Mouse (Mus musculus): ENCODE measurements around the gene Pecam1. TPM values are rescaled to one million over a fixed set of nuclear protein-coding genes. Genes with fewer than 3 reads are reported as not detected.
"Not testable (repeated sequence)": the region's sequence is repeated elsewhere in the genome, so short reads cannot be mapped to it uniquely, and the experiment has no call there.

Pecam1 gene
- polyA plus RNA-seq, 1 experiment = 283 TPM

DNA sequence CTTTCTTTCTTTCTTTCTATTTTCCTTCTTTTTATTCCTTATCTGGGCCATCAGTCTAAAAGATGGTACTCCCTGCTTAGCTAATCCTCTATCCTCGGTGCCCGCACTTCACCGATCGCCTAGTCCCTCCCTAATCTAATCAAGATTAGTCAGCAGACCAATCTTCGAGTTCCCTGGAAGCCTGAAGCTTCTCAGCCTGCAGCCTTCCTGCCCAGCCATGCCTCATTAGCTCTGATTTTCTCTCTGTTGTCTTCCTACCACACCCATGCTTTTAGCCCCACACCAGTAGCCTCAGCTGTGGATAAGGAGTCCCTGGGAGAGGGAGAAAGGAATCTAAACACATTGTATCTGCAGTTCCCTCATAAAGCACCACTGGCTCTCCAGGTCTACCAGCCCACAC, 5.2 kb upstream of the Pecam1 start:
- WGBS = 61% methylated on average over 5 of the region's 5 CpGs
- DNase-seq = no peak
- H3K4me3 ChIP-seq (replicated peaks; ENCODE audit: extremely low read depth, low read depth, low read length) = no peak overlapping the region
- TF ChIP-seq CTCF (IDR thresholded peaks at IDR 0.05; ENCODE audit: insufficient read depth, low read length) (no peak), POLR2A (IDR thresholded peaks at IDR 0.05; ENCODE audit: borderline replicate concordance, extremely low read depth, low read depth, low read length) (no peak)
- H3K4me1 ChIP-seq (ENCODE audit: control insufficient read depth, insufficient read depth, low read length) = no peaks in the 10 kb centered on the region

DNA sequence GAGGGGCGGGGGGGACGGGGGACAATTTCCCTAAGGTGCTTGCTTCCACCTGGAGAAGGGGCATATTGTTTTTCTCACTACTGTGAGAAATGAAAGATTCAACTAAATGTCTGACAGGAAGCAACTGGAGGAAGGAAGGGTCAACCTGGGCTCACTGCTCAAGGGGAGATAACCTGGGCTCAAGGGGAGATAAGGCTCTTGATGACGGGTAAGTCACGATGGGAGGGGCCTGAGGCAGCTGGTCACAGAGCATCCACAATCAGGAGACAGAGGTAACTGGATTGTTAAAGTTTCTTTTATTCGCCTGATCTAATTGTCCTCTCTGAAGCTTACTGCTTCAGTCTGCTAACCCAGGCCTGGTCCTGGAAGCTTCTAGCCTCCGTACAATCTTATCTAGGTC, 2.9 kb upstream of the Pecam1 start:
- no peaks in the 10 kb centered on the region for H3K4me1 ChIP-seq (ENCODE audit: control insufficient read depth, insufficient read depth, low read length)
- DNase-seq = no peak
- TF ChIP-seq CTCF (IDR thresholded peaks at IDR 0.05; ENCODE audit: insufficient read depth, low read length) (no peak), POLR2A (IDR thresholded peaks at IDR 0.05; ENCODE audit: borderline replicate concordance, extremely low read depth, low read depth, low read length) (no peak)
- WGBS = 84% methylated on average over 6 of the region's 6 CpGs
- no peak overlapping the region for H3K4me3 ChIP-seq (replicated peaks; ENCODE audit: extremely low read depth, low read depth, low read length)

DNA sequence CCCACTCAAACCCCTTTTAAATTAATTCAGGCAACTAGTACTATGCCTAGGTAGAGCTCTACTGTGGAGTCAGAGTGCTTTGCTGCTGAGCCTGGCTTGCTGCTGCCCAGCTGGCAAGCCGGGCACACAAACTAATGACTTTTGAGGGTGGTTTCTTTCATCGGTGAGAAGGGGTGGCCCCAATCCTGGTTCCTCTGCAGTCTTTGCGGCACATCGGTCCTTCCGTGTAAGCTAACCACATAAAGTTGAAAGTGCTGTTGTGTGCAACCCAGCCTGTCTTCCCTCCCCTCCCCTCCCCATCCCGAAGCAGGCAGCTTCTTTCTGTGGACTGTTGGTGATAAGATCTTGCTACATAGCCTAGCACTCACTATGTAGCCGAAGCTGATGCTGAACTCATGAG, 1.7 kb upstream of the Pecam1 start:
- 61% methylated on average over 7 of the region's 7 CpGs for WGBS
- no peak for DNase-seq
- H3K4me3 ChIP-seq (replicated peaks; ENCODE audit: extremely low read depth, low read depth, low read length) = no peak overlapping the region
- TF ChIP-seq CTCF (IDR thresholded peaks at IDR 0.05; ENCODE audit: insufficient read depth, low read length) (no peak), POLR2A (IDR thresholded peaks at IDR 0.05; ENCODE audit: borderline replicate concordance, extremely low read depth, low read depth, low read length) (peak; percentile 9; the same call in 1 of the 2 replicates)
- H3K4me1 ChIP-seq (ENCODE audit: control insufficient read depth, insufficient read depth, low read length) = no peaks in the 10 kb centered on the region

DNA sequence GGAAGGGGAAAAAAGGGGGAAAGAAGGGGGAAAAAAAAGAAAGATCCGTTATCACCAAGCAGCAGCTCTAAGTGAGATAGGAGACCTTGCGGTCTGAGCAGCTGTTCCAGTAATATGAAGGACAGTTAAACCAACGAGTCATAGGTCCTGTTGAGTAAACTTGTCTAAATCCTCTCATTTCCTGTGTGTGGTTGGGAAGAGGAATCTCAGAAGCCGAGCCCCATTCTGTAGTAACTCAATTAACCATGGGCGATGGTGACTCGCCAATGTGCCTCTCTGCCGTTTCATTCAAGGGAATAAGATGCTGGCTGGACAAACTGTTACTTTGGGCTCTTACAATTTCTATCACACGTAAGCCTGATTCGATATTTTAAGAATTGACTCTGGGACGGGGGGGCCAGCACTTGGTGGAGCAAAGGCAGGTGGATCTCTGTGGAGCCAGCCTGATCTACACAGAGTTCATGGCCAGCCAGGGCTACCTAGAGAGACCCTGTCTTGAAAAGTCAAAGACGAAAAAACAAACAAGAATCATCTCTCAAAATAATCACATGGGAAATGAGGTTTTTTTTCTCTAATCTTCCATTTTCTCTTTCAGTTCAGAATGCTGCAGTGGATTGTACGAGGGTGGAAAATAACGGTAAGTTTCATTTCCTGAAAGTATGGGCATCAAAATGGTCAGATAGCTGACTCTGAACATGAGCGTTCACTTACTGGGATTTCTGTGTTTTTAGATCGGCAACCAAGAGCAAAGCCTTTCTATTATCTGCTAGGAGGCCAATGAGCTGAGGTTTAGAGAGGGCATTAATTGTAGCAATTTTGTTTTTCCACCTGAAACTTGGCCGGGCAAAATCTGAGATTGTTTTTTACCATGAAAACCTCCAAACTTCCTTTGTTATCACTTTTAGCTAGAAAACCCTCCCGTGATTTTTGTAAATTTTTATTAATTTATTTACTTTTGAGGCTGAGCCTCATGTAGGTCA, 901 bp upstream of the Pecam1 start, which contains the start of gene Milr1:
TSS of gene Milr1 (plus strand) at position 188 of the 980 bp plus-strand sequence.
- peak within 1 kb of the TSS; percentile 26 for H3K4me3 ChIP-seq (replicated peaks; ENCODE audit: extremely low read depth, low read depth, low read length)
- no peak for DNase-seq
- no peaks in the 10 kb centered on the region for H3K4me1 ChIP-seq (ENCODE audit: control insufficient read depth, insufficient read depth, low read length)
- no peak for TF ChIP-seq POLR2A (IDR thresholded peaks at IDR 0.05; ENCODE audit: borderline replicate concordance, extremely low read depth, low read depth, low read length)
- no peak for TF ChIP-seq CTCF (IDR thresholded peaks at IDR 0.05; ENCODE audit: insufficient read depth, low read length)
- WGBS = 68% methylated on average over 17 of the region's 17 CpGs

DNA sequence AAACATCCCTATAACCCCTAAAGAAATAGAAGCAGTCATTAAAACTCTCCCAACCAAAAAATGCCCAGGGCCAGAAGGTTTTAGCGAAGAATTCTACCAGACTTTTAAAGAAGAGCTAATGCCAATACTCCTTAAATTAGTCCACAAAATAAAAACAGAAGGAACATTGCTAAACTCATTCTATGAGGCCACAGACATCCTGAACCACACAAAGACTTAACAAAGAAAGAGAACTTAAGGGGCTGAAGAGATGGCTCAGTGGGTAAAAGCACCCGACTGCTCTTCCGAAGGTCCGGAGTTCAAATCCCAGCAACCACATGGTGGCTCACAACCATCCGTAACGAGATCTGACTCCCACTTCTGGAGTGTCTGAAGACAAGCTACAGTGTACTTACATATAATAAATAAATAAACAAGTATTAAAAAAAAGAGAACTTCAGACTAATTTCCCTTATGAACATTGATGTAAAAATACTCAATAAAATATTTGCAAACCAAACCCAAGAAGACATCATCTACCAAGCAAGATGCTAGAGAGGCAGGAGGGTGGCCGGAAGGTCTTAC, 789 bp downstream of the Pecam1 start:
- 81% methylated on average over 7 of the region's 7 CpGs for WGBS

DNA sequence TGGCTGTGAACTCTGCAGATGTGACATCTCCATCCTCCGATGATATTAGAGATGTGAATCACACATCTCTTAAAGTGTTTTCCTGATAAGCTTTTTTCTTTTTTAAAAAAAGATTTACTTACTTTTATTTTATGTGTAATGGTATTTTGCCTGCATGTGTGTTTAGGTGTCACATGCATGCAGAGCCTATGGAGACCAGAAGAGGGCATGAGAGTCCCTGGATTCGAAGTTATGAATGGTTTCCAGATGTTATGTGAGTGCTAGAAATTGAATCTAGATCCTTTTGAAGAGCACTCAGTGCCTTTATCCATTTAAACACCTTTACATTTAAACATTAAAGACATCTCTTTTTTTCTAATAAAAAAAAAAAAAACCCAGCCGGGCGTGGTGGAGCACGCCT, 5.5 kb downstream of the Pecam1 start:
- WGBS = 90% methylated on average over 5 of the region's 5 CpGs
- no peaks in the 10 kb centered on the region for H3K4me1 ChIP-seq (ENCODE audit: control insufficient read depth, insufficient read depth, low read length)
- no peak for TF ChIP-seq POLR2A (IDR thresholded peaks at IDR 0.05; ENCODE audit: borderline replicate concordance, extremely low read depth, low read depth, low read length)
- TF ChIP-seq CTCF (IDR thresholded peaks at IDR 0.05; ENCODE audit: insufficient read depth, low read length) = 0 out of 2 replicates have a peak, but pooled peaks have one; percentile 8
- no peak for DNase-seq
- H3K4me3 ChIP-seq (replicated peaks; ENCODE audit: extremely low read depth, low read depth, low read length) = no peak overlapping the region

More for the DNA sequence above, 789 bp downstream of the Pecam1 start:
- not testable (repeated sequence) for H3K4me3 ChIP-seq (replicated peaks; ENCODE audit: extremely low read depth, low read depth, low read length); H3K4me1 ChIP-seq (ENCODE audit: control insufficient read depth, insufficient read depth, low read length); DNase-seq

DNA sequence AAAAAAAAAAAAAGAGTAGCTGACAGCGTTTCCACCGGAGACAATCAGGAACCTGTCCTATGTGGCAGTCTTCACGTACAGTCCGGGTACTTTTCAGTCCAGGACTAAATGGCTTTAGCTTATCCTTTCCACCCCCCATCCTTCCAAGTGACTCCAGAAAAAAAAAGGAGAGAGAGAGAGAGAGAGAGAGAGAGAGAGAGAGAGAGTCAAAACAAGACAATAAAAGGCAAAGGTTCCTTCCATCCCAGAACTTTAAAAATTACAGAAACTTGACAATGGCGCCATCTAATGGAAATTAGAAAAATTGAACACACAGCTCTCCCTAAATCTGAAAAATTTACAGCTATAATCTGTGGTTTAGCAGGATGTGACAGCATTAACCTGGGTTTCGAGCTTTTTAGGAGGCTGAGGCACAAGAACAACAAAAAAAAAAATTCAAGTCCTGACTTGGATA, 8.0 kb downstream of the Pecam1 start:
- H3K4me1 ChIP-seq (ENCODE audit: control insufficient read depth, insufficient read depth, low read length) = no peaks in the 10 kb centered on the region
- no peak for TF ChIP-seq CTCF (IDR thresholded peaks at IDR 0.05; ENCODE audit: insufficient read depth, low read length)
- no peak for TF ChIP-seq POLR2A (IDR thresholded peaks at IDR 0.05; ENCODE audit: borderline replicate concordance, extremely low read depth, low read depth, low read length)
- WGBS = 29% methylated on average over 6 of the region's 6 CpGs
- H3K4me3 ChIP-seq (replicated peaks; ENCODE audit: extremely low read depth, low read depth, low read length) = no peak overlapping the region
- no peak for DNase-seq

DNA sequence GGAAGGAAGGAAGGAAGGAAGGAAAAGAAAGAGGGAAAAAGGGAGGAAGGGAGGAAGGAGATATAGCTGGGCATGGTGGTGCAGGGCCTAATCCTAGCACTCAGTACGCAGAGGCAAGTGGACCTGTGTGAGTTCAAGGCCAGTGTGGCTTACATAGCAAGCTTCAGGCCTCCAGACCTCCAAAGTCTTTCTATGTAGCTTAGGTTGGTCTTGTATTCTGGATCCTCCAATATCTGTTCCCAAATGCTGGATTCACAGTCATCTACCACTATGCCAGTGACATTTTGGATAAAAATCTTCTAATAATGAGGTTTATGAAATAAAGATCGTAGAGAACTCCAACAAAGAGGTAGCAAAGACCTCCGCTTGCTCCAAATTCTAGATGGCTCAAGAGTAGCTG, 8.6 kb downstream of the Pecam1 start:
- no peak for TF ChIP-seq CTCF (IDR thresholded peaks at IDR 0.05; ENCODE audit: insufficient read depth, low read length)
- TF ChIP-seq POLR2A (IDR thresholded peaks at IDR 0.05; ENCODE audit: borderline replicate concordance, extremely low read depth, low read depth, low read length) = no peak
- no peaks in the 10 kb centered on the region for H3K4me1 ChIP-seq (ENCODE audit: control insufficient read depth, insufficient read depth, low read length)
- 93% methylated on average over 3 of the region's 3 CpGs for WGBS
- H3K4me3 ChIP-seq (replicated peaks; ENCODE audit: extremely low read depth, low read depth, low read length) = no peak overlapping the region
- no peak for DNase-seq

DNA sequence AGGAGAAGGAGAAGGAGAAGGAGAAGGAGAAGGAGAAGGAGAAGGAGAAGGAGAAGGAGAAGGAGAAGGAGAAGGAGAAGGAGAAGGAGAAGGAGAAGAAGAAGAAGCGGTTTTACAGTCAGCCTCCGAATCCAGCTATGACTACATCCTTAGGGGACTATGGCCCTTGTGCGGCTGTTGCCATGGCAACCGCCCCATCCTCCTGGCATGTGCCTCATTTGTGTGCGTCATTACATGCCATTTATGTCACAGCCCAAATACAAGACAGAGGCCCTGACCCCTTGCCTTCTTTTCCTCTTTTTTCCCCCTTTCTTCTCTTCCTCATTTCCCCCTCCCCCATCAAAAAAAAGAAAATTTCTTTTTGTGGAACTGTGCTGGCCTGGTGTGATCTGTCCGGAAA, 9.2 kb downstream of the Pecam1 start:
- TF ChIP-seq CTCF (IDR thresholded peaks at IDR 0.05; ENCODE audit: insufficient read depth, low read length) (no peak), POLR2A (IDR thresholded peaks at IDR 0.05; ENCODE audit: borderline replicate concordance, extremely low read depth, low read depth, low read length) (no peak)
- 75% methylated on average over 6 of the region's 6 CpGs for WGBS
- Histone ChIP-seq H3K4me1 (ENCODE audit: control insufficient read depth, insufficient read depth, low read length) (no peaks in the 10 kb centered on the region), H3K4me3 (replicated peaks; ENCODE audit: extremely low read depth, low read depth, low read length) (no peak overlapping the region)
- no peak for DNase-seq

DNA sequence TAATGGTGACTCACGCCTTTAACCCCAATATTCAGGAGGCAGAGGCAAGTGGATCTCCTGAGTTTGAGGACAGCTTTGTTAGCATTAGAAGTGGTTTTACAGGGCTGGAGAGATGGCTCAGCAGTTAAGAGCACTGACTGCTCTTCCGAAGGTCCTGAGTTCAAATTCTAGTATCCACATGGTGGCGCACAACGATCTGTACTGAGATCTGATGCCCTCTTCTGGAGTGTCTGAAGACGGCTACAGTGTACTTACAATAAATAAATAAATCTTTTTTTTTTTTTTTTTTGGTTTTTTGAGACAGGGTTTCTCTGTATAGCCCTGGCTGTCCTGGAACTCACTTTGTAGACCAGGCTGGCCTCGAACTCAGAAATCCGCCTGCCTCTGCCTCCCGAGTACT, 9.7 kb downstream of the Pecam1 start:
- 86% methylated on average over 7 of the region's 8 CpGs for WGBS

More for the DNA sequence above, 9.7 kb downstream of the Pecam1 start:
- not testable (repeated sequence) for DNase-seq; H3K4me3 ChIP-seq (replicated peaks; ENCODE audit: extremely low read depth, low read depth, low read length); H3K4me1 ChIP-seq (ENCODE audit: control insufficient read depth, insufficient read depth, low read length)
